27 mouse cellular contexts compared by ENCODE assay signal in the genomic region with DNA sequence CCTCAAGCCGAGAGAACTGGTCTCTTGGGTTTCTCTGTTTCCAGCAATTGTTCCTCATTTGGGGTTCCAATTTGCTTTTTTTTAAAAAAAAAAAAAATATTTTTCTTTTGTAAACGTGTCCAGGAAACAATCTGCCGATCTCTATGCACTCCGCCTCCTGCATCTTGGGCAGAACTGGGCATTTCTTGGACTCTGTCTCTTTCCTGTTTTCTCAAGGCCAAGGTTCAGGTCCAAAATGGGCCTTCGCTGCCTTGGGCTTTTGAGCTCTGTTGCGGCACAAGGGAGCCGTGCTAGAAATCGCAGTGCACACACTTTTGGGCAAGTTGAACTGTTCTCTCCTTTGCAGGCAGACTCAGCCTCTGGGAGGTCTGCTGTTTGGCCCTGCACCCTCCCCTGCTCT. TPM values are rescaled to one million over a fixed set of nuclear protein-coding genes. Genes with fewer than 3 reads are reported as not detected.
DNase-seq lines count a peak whose midpoint lies in the region; ATAC-seq and TF ChIP-seq lines count a peak whose summit lies in the region.
"Had no signal": no experiment of that assay in that cellular context is flagged by ENCODE, and none has a peak within 500 bp of the region (broad histone marks: within the 10 kb centered on the region; RNA-seq: fewer than 3 reads in every experiment).

No protein-coding gene starts in this region.

- no peak for DNase-seq in gastrocnemius, adult 2 months
- DNase-seq in gastrocnemius, adult 18-20 months (ENCODE audit: low spot score): no peak
- no peak for DNase-seq in G1E (ENCODE audit: low spot score)
- DNase-seq in kidney, postnatal 14 days: peak; percentile 40
- no peak for DNase-seq in cerebellum, adult 18-20 months
- no peak for DNase-seq in embryo, embryonic 10 days (ENCODE audit: low spot score)
- DNase-seq: adrenal gland, adult 8-10 months; cerebellum, postnatal 10 days; embryo, embryonic 11 days; gastrocnemius, postnatal 25 days; layer of hippocampus, adult 9-11 months; lung, postnatal 4 days; right cerebral cortex, postnatal 14 days; spleen, adult 18-20 months; thymus, postnatal 36 days had no signal

- TF ChIP-seq CTCF in gastrocnemius, adult 2 months (IDR thresholded peaks at IDR 0.05): no peak
- TF ChIP-seq CTCF in intestine, postnatal 0 days (IDR thresholded peaks at IDR 0.05; ENCODE audit: low read depth): no peak
- no peak for TF ChIP-seq CTCF in G1E (IDR thresholded peaks at IDR 0.05; ENCODE audit: low read depth, low read length)

- peaks cover 26% of the 10 kb centered on the region for H3K36me3 ChIP-seq in intestine, postnatal 0 days (ENCODE audit: control insufficient read depth, insufficient read depth)
- H3K36me3 ChIP-seq in intestine, embryonic 16.5 days (ENCODE audit: control insufficient read depth, insufficient read depth, low read length): no peaks in the 10 kb centered on the region
- H3K36me3 ChIP-seq in G1E (replicated peaks): no peaks in the 10 kb centered on the region
- H3K36me3 ChIP-seq: hindbrain, embryonic 12.5 days; limb, embryonic 13.5 days; lung, embryonic 15.5 days; neural tube, embryonic 15.5 days had no signal

- 0 out of 2 replicates have a peak, but pooled peaks cover 2% of the 10 kb centered on the region for H3K4me1 ChIP-seq in intestine, postnatal 0 days (replicated peaks; ENCODE audit: control insufficient read depth, insufficient read depth, low read length)
- H3K4me1 ChIP-seq in intestine, embryonic 16.5 days (ENCODE audit: control insufficient read depth, insufficient read depth, low read length): peaks cover 17% of the 10 kb centered on the region
- H3K4me1 ChIP-seq in G1E (ENCODE audit: insufficient read depth, low read depth, low read length): no peaks in the 10 kb centered on the region

- H3K27me3 ChIP-seq in intestine, postnatal 0 days (replicated peaks; ENCODE audit: control insufficient read depth, insufficient read depth, low read length): no peaks in the 10 kb centered on the region
- no peaks in the 10 kb centered on the region for H3K27me3 ChIP-seq in intestine, embryonic 16.5 days (replicated peaks; ENCODE audit: control insufficient read depth, insufficient read depth, low read length)
- no peaks in the 10 kb centered on the region for H3K27me3 ChIP-seq in G1E (ENCODE audit: insufficient read depth, low read length)
- H3K27me3 ChIP-seq: hindbrain, embryonic 12.5 days; limb, embryonic 13.5 days; lung, embryonic 15.5 days; neural tube, embryonic 15.5 days; Patski had no signal

- H3K9me3 ChIP-seq in intestine, postnatal 0 days (ENCODE audit: control insufficient read depth): no peaks in the 10 kb centered on the region
- H3K9me3 ChIP-seq in intestine, embryonic 16.5 days (ENCODE audit: control insufficient read depth, low read length): no peaks in the 10 kb centered on the region
- H3K9me3 ChIP-seq in G1E (replicated peaks): peaks cover 81% of the 10 kb centered on the region
- H3K9me3 ChIP-seq: hindbrain, embryonic 12.5 days; limb, embryonic 13.5 days; lung, embryonic 15.5 days; neural tube, embryonic 15.5 days had no signal

- intact Hi-C loops in gastrocnemius, adult 2 months (cut with DNase I): no loop called here

- no peak overlapping the region for H3K9ac ChIP-seq in intestine, postnatal 0 days (ENCODE audit: low read depth, low read length)
- H3K9ac ChIP-seq in intestine, embryonic 16.5 days (ENCODE audit: low read depth, low read length): no peak overlapping the region
- H3K9ac ChIP-seq: hindbrain, embryonic 12.5 days; limb, embryonic 13.5 days; liver, embryonic 14.5 days; lung, embryonic 15.5 days; neural tube, embryonic 15.5 days had no signal

- H3K27ac ChIP-seq in gastrocnemius, adult 2 months: peak overlapping the region; percentile 66
- H3K27ac ChIP-seq in intestine, postnatal 0 days (ENCODE audit: low read depth, low read length): peak overlapping the region; percentile 17
- no peak overlapping the region for H3K27ac ChIP-seq in intestine, embryonic 16.5 days (ENCODE audit: low read length)
- H3K27ac ChIP-seq: hindbrain, embryonic 12.5 days; limb, embryonic 13.5 days; liver, embryonic 14.5 days; lung, embryonic 15.5 days; neural tube, embryonic 15.5 days had no signal

- no peak overlapping the region for H3K4me2 ChIP-seq in intestine, postnatal 0 days (replicated peaks; ENCODE audit: low read depth)
- H3K4me2 ChIP-seq in intestine, embryonic 16.5 days (ENCODE audit: low read depth, low read length): no peak overlapping the region
- H3K4me2 ChIP-seq: hindbrain, embryonic 12.5 days; limb, embryonic 13.5 days; lung, embryonic 15.5 days; neural tube, embryonic 15.5 days had no signal

- WGBS in intestine, postnatal 0 days: 63% methylated on average over 8 of the region's 8 CpGs
- WGBS in intestine, embryonic 16.5 days: 70% methylated on average over 8 of the region's 8 CpGs

- ATAC-seq in intestine, postnatal 0 days: no peak
- ATAC-seq in intestine, embryonic 16.5 days: no peak
- no peak for ATAC-seq in G1E (ENCODE audit: extremely low read depth, insufficient number of reproducible peaks, low FRiP score, poor library complexity, severe bottlenecking)
- ATAC-seq: forebrain, embryonic 14.5 days; midbrain, embryonic 16.5 days; Patski had no signal

- no peak overlapping the region for H3K4me3 ChIP-seq in gastrocnemius, adult 2 months
- no peak overlapping the region for H3K4me3 ChIP-seq in intestine, postnatal 0 days (ENCODE audit: low read depth, low read length)
- no peak overlapping the region for H3K4me3 ChIP-seq in intestine, embryonic 16.5 days (ENCODE audit: low read length)
- 0 out of 2 replicates have a peak overlapping the region, but pooled peaks have one; percentile 17 for H3K4me3 ChIP-seq in G1E (ENCODE audit: low read depth, low read length)
- H3K4me3 ChIP-seq: erythroblast, embryonic 14.5 days; hindbrain, embryonic 12.5 days; limb, embryonic 13.5 days; lung, embryonic 15.5 days; neural tube, embryonic 15.5 days had no signal

RNA-seq across cellular contexts. Expression of a gene that starts 55.9 kb away (rescaled TPM):
- total RNA-seq in gastrocnemius, adult 2 months (2021): not detected
- not detected for total RNA-seq in gastrocnemius, adult 18-20 months (2021)
- 0.13 and 0.52 TPM in 2 replicates for polyA plus RNA-seq in intestine, postnatal 0 days (2015; fragmentation: Nextera tagmentation; extraction: Ambion mirVana)
- 0.44 and 0.53 TPM in 2 replicates for polyA plus RNA-seq in intestine, embryonic 16.5 days (2015; fragmentation: Nextera tagmentation; extraction: Ambion mirVana)
- not detected in 2 replicates for total RNA-seq in G1E (2014; fragmentation: Nextera tagmentation)
- 0.23 and 0.27 TPM in 2 replicates for total RNA-seq in G1E (2017)
- polyA plus RNA-seq in G1E (2012): not detected in 2 replicates
- total RNA-seq: adrenal gland, adult 8-10 months; gastrocnemius, postnatal 25 days; left cerebral cortex, adult 8-10 months had no signal
- polyA plus RNA-seq: erythroblast, embryonic 14.5 days had no signal
